Mouse (Mus musculus) lung, adult 18-20 months (tissue): ENCODE measurements around the gene Krtap3-2.
"Not testable (repeated sequence)": the region's sequence is repeated elsewhere in the genome, so short reads cannot be mapped to it uniquely, and the experiment has no call there.

Experiments used
- DNase-seq, 2 experiments: peaks; one replicate each; pipeline ENCODE4 v3.0.0; 2022; ENCODE audit warnings: mixed read lengths in 2 of 2

Gene Krtap3-2

GRCm38 (mm10) chr11:99556753-99557152 lies at the start of gene Krtap3-2:
Krtap3-2 (minus strand) TSS chr11:99556853.
- DNase-seq: no peak

DNA sequence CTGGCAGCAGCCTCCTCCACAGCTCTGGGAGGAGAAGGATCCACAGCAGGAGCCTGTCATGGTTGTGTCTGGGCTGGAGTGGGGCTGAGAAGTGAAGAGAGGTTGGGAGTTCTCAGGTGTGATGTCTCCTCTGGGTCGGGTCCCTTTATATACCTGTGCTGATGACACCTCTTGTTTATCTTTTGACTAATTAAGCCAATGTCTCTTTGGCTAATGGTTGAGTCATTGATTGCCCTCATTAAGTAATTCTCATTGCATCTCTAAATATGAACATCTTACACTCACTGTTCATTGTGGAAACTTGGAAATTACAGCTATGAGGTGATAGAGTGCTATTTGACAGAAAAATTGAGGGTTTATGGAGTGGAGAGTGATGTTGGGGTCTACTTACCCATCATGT lies 46.6 kb upstream of the Krtap3-2 start, which contains the start of gene Gm11938:
TSS of gene Gm11938 (minus strand) at position 101 of the 400 bp plus-strand sequence.
- not testable (repeated sequence) for DNase-seq

GRCm38 (mm10) chr11:99597742-99598141 lies 41.1 kb upstream of the Krtap3-2 start, which contains the start of gene Krtap9-3:
Krtap9-3 (minus strand) TSS chr11:99598105.
- not testable (repeated sequence) for DNase-seq

- DNase-seq: no peak
Observed at GRCm38 (mm10) chr11:99590981-99591380, 34.3 kb upstream of the Krtap3-2 start, which contains the start of gene Krtap1-3. Krtap1-3 (minus strand) TSS chr11:99591339.

- DNase-seq: no peak
Observed at GRCm38 (mm10) chr11:99585096-99585495, 28.4 kb upstream of the Krtap3-2 start.

- DNase-seq: no peak
Observed at GRCm38 (mm10) chr11:99583245-99583704, 26.6 kb upstream of the Krtap3-2 start, which contains the start of gene Krtap1-4. Krtap1-4 (minus strand) TSS chr11:99583654.

DNA sequence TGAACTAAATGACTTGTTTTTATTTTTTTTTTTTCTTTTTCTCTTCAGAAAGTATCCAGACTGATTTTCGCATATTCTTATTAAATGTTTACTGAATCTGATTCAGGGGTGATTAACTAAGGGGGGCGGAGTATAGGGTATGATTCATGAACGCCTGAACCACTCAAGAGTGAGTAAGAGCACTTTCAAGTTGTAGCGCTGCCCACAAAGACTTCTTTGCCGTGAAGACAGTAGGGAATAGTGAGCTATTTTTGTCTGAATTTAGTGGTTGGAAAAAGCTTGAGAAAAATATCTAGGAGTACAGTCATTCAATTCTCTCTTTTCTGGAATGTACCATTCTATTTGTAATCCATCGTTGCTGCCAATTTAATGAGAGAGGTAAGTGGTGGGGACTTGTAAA lies 24.9 kb upstream of the Krtap3-2 start:
- DNase-seq: peak in 1 of 2 experiments; percentile 17

GRCm38 (mm10) chr11:99581051-99581450 lies 24.4 kb upstream of the Krtap3-2 start:
- no peak for DNase-seq

DNA sequence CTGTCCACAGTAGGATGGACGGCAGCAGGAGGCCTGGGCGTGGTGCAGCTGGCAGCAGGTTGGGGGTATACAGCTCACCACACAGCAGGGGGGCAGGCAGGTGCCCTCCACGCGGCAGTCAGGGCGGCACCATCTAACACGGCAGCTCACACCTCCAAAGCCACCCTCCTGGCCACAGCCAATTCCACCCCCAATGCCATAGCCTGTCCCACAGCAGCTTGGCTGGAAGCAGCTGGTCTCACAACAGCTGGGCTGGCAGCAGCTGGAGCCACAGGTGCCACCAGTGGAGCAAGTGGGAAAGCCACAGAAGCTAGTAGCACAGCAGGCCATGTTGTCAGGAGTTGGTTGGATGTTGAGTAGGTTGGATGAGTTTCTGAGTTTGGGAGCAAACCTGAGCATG lies 24.0 kb upstream of the Krtap3-2 start, which contains the start of gene Krtap1-5:
TSS of gene Krtap1-5 (minus strand) at position 381 of the 400 bp plus-strand sequence.
- no peak for DNase-seq

DNA sequence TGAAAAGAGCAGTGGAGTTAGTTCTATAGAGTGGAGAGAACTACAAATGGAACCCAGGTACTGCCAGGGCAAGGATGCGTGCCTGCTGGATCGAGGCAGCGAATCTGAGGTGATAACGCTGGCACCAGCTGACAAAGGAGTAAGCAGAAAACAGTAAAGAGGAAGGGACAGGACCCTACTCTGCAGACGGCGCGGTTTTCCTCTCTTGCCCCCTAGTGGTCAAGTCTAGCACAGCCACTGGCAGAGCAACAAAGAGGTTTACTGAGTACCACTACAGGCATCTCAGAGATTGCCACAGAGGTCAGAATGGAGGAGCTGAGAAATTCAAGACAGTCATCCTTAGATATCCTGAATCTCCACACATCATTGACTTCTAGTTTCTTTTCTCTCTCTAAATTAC lies 17.5 kb upstream of the Krtap3-2 start:
- peak; percentile 72 to 76 for DNase-seq

- DNase-seq: no peak
Observed at GRCm38 (mm10) chr11:99573164-99573563, 16.5 kb upstream of the Krtap3-2 start.

DNA sequence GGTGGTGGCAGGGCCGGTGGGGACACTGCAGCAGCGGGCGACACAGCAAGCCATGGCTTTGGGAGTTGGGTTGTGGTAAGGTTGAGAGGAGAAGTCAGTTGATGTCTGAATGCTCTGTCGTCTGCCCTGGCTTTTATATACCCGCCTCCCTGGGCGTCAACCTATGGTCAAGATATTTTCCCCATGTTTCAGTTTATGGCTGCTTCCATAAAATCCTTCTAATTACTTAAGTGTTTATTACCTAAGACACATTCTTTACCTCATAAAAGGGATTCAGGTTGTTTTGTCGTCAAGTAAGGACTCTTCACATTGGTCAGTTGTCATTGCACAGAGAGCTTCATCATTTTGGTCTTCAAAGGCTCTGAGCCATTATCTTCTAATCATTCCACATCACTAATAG lies 9.9 kb upstream of the Krtap3-2 start, which contains the start of gene Krtap3-1:
TSS of gene Krtap3-1 (minus strand) at position 101 of the 400 bp plus-strand sequence.
- no peak for DNase-seq

DNA sequence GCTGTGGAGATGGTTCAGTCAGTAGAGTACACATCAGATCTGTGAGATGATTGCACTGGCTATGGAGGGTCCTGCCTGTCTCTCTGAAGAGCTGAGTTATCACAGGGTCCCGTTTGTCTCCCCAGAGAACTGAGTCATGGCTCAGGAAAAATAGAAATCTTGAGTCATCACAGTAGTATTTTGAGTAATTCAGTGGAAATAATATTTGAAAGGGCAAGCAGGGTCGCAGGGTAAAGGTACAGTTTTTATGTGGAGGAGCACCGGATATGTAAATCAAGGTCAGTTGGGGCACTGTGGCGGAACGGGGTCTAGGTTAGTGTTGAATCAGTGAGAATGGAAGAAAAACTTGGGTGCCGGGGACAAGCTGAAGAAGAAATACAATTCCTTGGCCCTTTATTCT lies 5.9 kb upstream of the Krtap3-2 start:
- DNase-seq: no peak

- DNase-seq: no peak
Observed at GRCm38 (mm10) chr11:99559366-99559765, 2.7 kb upstream of the Krtap3-2 start, which contains the start of gene Gm11939. Gm11939 (minus strand) TSS chr11:99559466.

DNA sequence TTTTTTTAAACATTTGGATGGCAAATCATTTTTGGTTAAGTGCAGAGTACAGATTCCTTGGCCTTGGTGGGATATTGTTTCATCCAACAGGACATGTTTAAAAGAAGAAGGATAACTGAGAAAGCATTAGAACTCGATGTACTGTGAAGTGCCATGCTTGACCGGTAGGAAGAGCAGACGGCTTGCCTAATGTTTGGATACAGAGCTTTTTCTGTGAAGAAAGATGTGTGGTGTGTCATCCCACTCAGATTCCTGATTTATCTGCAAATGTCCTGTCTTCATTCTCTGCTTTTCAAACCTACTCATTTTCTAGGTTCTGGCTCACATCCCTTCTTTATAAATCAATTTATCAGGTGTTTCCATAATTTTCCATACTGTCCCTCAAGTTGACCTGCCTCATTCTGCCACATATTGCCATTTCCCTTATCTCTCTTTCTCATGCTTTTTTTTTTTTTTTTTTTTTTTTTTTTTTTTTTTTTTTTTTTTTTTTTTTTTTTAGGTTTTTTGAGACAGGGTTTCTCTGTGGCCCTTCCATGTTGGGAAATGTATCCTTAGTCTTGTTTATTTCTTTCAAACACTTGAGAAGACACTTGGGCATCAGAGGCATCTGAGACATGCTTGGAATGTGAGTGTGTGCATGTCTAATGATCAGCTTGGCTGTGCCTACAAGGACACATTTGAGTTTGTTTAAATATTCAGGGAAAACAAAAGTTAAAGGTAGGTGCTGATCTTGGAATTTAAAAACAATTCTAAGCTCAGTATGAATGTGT lies 1.5 kb upstream of the Krtap3-2 start:
- DNase-seq: no peak

GRCm38 (mm10) chr11:99556195-99556594 lies 458 bp downstream of the Krtap3-2 start:
- DNase-seq: no peak

- no peak for DNase-seq
Observed at GRCm38 (mm10) chr11:99550765-99551164, 5.9 kb downstream of the Krtap3-2 start, which contains the start of gene Krtap3-3. Krtap3-3 (minus strand) TSS chr11:99550865.

DNA sequence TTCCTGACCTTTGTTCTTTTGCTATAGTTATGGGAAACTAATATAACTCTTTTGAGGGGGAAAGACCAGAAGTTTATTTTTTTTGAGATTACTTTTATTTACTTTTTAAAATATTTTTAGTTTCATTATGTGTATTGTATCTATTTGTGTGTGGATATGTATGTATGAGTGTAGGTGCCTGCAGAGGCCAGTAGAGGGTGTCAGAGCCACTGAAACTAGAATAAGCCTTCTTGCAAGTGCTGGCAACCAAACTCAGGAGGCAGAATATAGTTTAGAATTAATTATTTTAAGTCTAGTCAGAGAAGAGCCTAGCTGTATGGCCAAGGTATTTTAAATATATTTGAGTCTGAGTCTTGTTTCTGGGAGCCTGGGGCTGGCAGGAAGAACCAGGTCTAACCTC lies 8.8 kb downstream of the Krtap3-2 start:
- no peak for DNase-seq

DNA sequence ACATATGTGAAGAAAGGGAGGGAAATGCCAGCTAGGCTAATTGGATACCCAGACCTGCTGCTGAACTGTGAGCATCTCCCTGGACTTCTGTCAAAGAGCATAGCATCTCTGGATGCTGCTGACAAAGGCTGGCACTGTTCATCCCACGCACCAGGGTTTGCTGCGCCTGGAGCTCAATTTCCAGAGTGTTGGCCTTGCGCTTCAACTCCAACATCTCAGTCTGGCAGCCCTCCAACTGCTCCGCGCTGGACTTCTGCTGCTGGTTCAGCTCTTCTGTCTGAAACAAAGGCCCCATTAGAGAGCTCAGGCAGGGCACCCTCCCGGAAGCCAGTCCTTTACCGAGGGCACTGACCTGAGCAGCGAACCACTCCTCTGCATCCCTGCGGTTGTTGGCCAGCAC lies 16.9 kb downstream of the Krtap3-2 start:
- no peak for DNase-seq

DNA sequence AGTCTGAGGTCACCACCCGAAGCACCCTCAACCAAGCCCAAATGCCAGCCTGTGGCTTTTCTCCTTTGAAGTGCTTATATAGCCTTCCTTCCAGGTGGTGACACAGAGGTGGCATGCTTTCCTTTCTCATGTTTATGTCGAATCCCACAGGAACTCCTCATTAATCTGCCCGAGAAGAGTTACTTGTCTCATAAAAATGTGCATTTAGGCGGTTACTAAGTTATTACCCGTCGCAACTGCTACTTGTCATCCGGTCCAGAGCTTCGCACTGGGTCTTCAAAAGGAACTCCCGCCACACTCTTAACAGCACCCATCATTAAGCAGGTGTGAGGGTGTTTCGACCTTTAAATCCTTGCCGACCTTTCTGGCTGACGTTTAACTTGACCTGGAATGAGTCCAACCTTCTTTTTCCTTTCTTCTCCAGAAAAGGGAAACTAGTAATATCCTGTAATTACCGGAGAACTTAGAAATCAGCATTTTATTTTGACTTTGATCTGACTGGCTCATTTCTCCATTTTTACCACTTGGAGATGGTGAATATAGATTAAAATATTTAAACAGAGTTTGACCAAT lies 35.3 kb downstream of the Krtap3-2 start, which contains the start of gene Krt39:
TSS of gene Krt39 (minus strand) at position 51 of the 573 bp plus-strand sequence.
- no peak for DNase-seq

- DNase-seq: peak; percentile 51 to 71
Observed at GRCm38 (mm10) chr11:99514098-99514497, 42.6 kb downstream of the Krtap3-2 start.
